Mouse (Mus musculus) CH12.LX (cell line): Measurements from ENCODE around the gene Gm5737.

Experiments
- CTCF ChIP-seq, 2 experiments: IDR thresholded peaks in 1 of 2; conservative IDR thresholded peaks in 1 of 2; 2 replicates each; pipeline ENCODE4 v1.5.1; 2011 to 2012; ENCODE audit warnings: low read depth in 2 of 2, low read length in 2 of 2, improper control_type of control experiment in 1 of 2, inconsistent platforms in 1 of 2, mild to moderate bottlenecking in 1 of 2, moderate library complexity in 1 of 2
- IRF4 ChIP-seq: IDR thresholded peaks from 2 replicates; pipeline ENCODE4 v1.6.1; 2014; ENCODE audit warnings: low read depth, mild to moderate bottlenecking, inconsistent platforms, low read length, improper control_type of control experiment
- JUND ChIP-seq: conservative IDR thresholded peaks from 2 replicates; pipeline ENCODE4 v1.6.1; 2011; ENCODE audit warnings: low read depth, low read length, improper control_type of control experiment
- KAT2A ChIP-seq: IDR thresholded peaks from 2 replicates; pipeline ENCODE4 v1.6.1; 2012; ENCODE audit warnings: low read length, improper control_type of control experiment, inconsistent platforms; ENCODE audit not compliant: insufficient replicate concordance
- NELFE ChIP-seq: IDR thresholded peaks from 2 replicates; pipeline ENCODE4 v1.6.1; 2011; ENCODE audit warnings: low read depth, low read length, improper control_type of control experiment
- POLR2A ChIP-seq: IDR thresholded peaks from 2 replicates; pipeline ENCODE4 v1.6.1; 2011; ENCODE audit warnings: low read depth, mild to moderate bottlenecking, improper control_type of control experiment, low read length
- USF1 ChIP-seq: IDR thresholded peaks from 2 replicates; pipeline ENCODE4 v1.6.1; 2014; ENCODE audit warnings: low read depth, mild to moderate bottlenecking, inconsistent platforms, low read length, improper control_type of control experiment

GRCm38 (mm10) chr7:120825097-120825496 is 12.9 kb downstream of the Gm5737 start:
- TF ChIP-seq IRF4 (no peak), POLR2A (no peak), USF1 (no peak), JUND (no peak), KAT2A (no peak), CTCF (conservative IDR thresholded peaks at IDR 0.05 in 1 of 2, IDR thresholded peaks at IDR 0.05 in 1 of 2; ENCODE audit: low read depth in 2 of 2, low read length in 2 of 2) (no peak), NELFE (no peak)
